Mouse (Mus musculus): ENCODE data around the gene Hist1h3d. TPM values are rescaled to one million over a fixed set of nuclear protein-coding genes. Genes with fewer than 3 reads are reported as not detected.
A peak's percentile ranks its signal among the peaks of the same experiment; 100 is the strongest.
"Not testable (repeated sequence)": the region's sequence is repeated elsewhere in the genome, so short reads cannot be mapped to it uniquely, and the experiment has no call there.

Gene Hist1h3d
- 10 to 100 TPM in 2 of 4 experiments, 1 to 10 TPM in 2; 8.9 to 11.8 (median 10.0) TPM for total RNA-seq (2022)

- peak in 1 of 2 experiments; percentile 59 for DNase-seq (ENCODE audit: low spot score in 2 of 2)
Measured at GRCm38 (mm10) chr13:23575271-23575851, at the start of gene Hist1h3d. Gene Hist1h3d (plus strand): TSS chr13:23575763.

- DNase-seq (ENCODE audit: low spot score in 2 of 2), result no peak
Measured at GRCm38 (mm10) chr13:23525901-23526300, 49.7 kb upstream of the Hist1h3d start.

GRCm38 (mm10) chr13:23526312-23526711 is 49.3 kb upstream of the Hist1h3d start:
- DNase-seq (ENCODE audit: low spot score in 2 of 2), result peak; percentile 80 to 99

GRCm38 (mm10) chr13:23529005-23529404 is 46.6 kb upstream of the Hist1h3d start:
- no peak for DNase-seq (ENCODE audit: low spot score in 2 of 2)

GRCm38 (mm10) chr13:23529480-23530165 is 45.9 kb upstream of the Hist1h3d start:
- no peak for DNase-seq (ENCODE audit: low spot score in 2 of 2)

GRCm38 (mm10) chr13:23530181-23530900 is 45.2 kb upstream of the Hist1h3d start:
- DNase-seq (ENCODE audit: low spot score in 2 of 2), result peak; percentile 36 to 69

GRCm38 (mm10) chr13:23530901-23531875 is 44.4 kb upstream of the Hist1h3d start, which contains the start of gene Hist1h4h:
Gene Hist1h4h (plus strand): TSS chr13:23531050.
- peak; percentile 97 to 98 for DNase-seq (ENCODE audit: low spot score in 2 of 2)

GRCm38 (mm10) chr13:23532262-23533075 is 43.1 kb upstream of the Hist1h3d start:
- no peak for DNase-seq (ENCODE audit: low spot score in 2 of 2)

GRCm38 (mm10) chr13:23533560-23534367 is 41.8 kb upstream of the Hist1h3d start, which contains the start of gene Hist1h2af:
Gene Hist1h2af (plus strand): TSS chr13:23533906.
- peak in 1 of 2 experiments; percentile 78 for DNase-seq (ENCODE audit: low spot score in 2 of 2)

- peak in 1 of 2 experiments; percentile 35 for DNase-seq (ENCODE audit: low spot score in 2 of 2)
Measured at GRCm38 (mm10) chr13:23534368-23535131, 41.0 kb upstream of the Hist1h3d start.

GRCm38 (mm10) chr13:23535137-23536075 is 40.2 kb upstream of the Hist1h3d start, which contains the start of gene Hist1h3g:
Gene Hist1h3g (plus strand): TSS chr13:23535422.
- peak; percentile 75 to 92 for DNase-seq (ENCODE audit: low spot score in 2 of 2)

GRCm38 (mm10) chr13:23536076-23536822 is 39.3 kb upstream of the Hist1h3d start:
- no peak for DNase-seq (ENCODE audit: low spot score in 2 of 2)

- DNase-seq (ENCODE audit: low spot score in 2 of 2), result no peak
Measured at GRCm38 (mm10) chr13:23537006-23537710, 38.4 kb upstream of the Hist1h3d start.

GRCm38 (mm10) chr13:23538249-23538648 is 37.3 kb upstream of the Hist1h3d start:
- no peak for DNase-seq (ENCODE audit: low spot score in 2 of 2)

- not testable (repeated sequence) for DNase-seq (ENCODE audit: low spot score in 2 of 2)
Measured at GRCm38 (mm10) chr13:23539821-23540220, 35.7 kb upstream of the Hist1h3d start.

GRCm38 (mm10) chr13:23541497-23541896 is 34.1 kb upstream of the Hist1h3d start:
- no peak for DNase-seq (ENCODE audit: low spot score in 2 of 2)
